In genomic region chr11:63418042-63418776, GRCm38 (mm10) we compare ENCODE assay signal across 27 mouse cellular contexts.
DNase-seq lines count a peak whose midpoint lies in the region; ATAC-seq lines count a peak whose summit lies in the region.
"Had no signal": no experiment of that assay in that cellular context is flagged by ENCODE, and none has a peak within 500 bp of the region (broad histone marks: within the 10 kb centered on the region; RNA-seq: fewer than 3 reads in every experiment).

No protein-coding gene starts in this region.

- no peaks in the 10 kb centered on the region for H3K36me3 ChIP-seq in kidney, embryonic 15.5 days
- H3K36me3 ChIP-seq in neural tube, embryonic 15.5 days, result no peaks in the 10 kb centered on the region
- H3K36me3 ChIP-seq: embryonic facial prominence, embryonic 12.5 days; forebrain, embryonic 10.5 days; G1E; heart, embryonic 15.5 days; lung, embryonic 15.5 days; stomach, embryonic 15.5 days had no signal

- H3K4me3 ChIP-seq in kidney, embryonic 15.5 days (replicated peaks), result no peak overlapping the region
- H3K4me3 ChIP-seq in neural tube, embryonic 15.5 days (replicated peaks), result no peak overlapping the region
- H3K4me3 ChIP-seq: embryonic facial prominence, embryonic 12.5 days; forebrain, embryonic 10.5 days; gastrocnemius, adult 2 months; heart, embryonic 15.5 days; lung, embryonic 15.5 days; stomach, embryonic 15.5 days had no signal

- H3K27me3 ChIP-seq in kidney, embryonic 15.5 days, result peaks cover 27% of the 10 kb centered on the region
- no peaks in the 10 kb centered on the region for H3K27me3 ChIP-seq in neural tube, embryonic 15.5 days (replicated peaks)
- H3K27me3 ChIP-seq: heart, embryonic 15.5 days; stomach, embryonic 15.5 days had no signal

- intact Hi-C loops in gastrocnemius, postnatal 14 days (cut with DNase I; ENCODE audit: low total_unique reads), result no loop called here

- H3K27ac ChIP-seq in kidney, embryonic 15.5 days, result no peak overlapping the region
- no peak overlapping the region for H3K27ac ChIP-seq in neural tube, embryonic 15.5 days (replicated peaks)
- H3K27ac ChIP-seq: embryonic facial prominence, embryonic 12.5 days; forebrain, embryonic 10.5 days; gastrocnemius, adult 2 months; heart, embryonic 15.5 days; liver, embryonic 14.5 days; lung, embryonic 15.5 days; stomach, embryonic 15.5 days had no signal

- ATAC-seq in kidney, embryonic 15.5 days (replicated peaks; ENCODE audit: low FRiP score), result no peak
- ATAC-seq in granulocyte monocyte progenitor cell, adult 5-6 weeks (replicated peaks; ENCODE audit: poor library complexity, severe bottlenecking), result peak; percentile 71
- no peak for ATAC-seq in neural tube, embryonic 15.5 days (ENCODE audit: low FRiP score)
- ATAC-seq: forebrain, embryonic 16.5 days; hindbrain, embryonic 16.5 days had no signal

- 67% methylated on average over 5 of the region's 5 CpGs for WGBS in kidney, embryonic 15.5 days
- WGBS in neural tube, embryonic 15.5 days, result 83% methylated on average over 5 of the region's 5 CpGs

- peaks cover 2% of the 10 kb centered on the region for H3K4me1 ChIP-seq in kidney, embryonic 15.5 days
- 0 out of 2 replicates have a peak, but pooled peaks cover 1% of the 10 kb centered on the region for H3K4me1 ChIP-seq in neural tube, embryonic 15.5 days
- H3K4me1 ChIP-seq: stomach, embryonic 15.5 days had no signal

- H3K9ac ChIP-seq in kidney, embryonic 15.5 days, result no peak overlapping the region
- H3K9ac ChIP-seq in neural tube, embryonic 15.5 days (replicated peaks), result no peak overlapping the region
- H3K9ac ChIP-seq: embryonic facial prominence, embryonic 12.5 days; heart, embryonic 15.5 days; liver, embryonic 14.5 days; lung, embryonic 15.5 days; stomach, embryonic 15.5 days had no signal

- no peak overlapping the region for H3K4me2 ChIP-seq in kidney, embryonic 15.5 days
- no peak overlapping the region for H3K4me2 ChIP-seq in neural tube, embryonic 15.5 days
- H3K4me2 ChIP-seq: embryonic facial prominence, embryonic 12.5 days; heart, embryonic 15.5 days; lung, embryonic 15.5 days; stomach, embryonic 15.5 days had no signal

- H3K9me3 ChIP-seq in kidney, embryonic 15.5 days (replicated peaks), result no peaks in the 10 kb centered on the region
- no peaks in the 10 kb centered on the region for H3K9me3 ChIP-seq in neural tube, embryonic 15.5 days (replicated peaks)
- H3K9me3 ChIP-seq: embryonic facial prominence, embryonic 12.5 days; forebrain, embryonic 10.5 days; heart, embryonic 15.5 days; lung, embryonic 15.5 days; stomach, embryonic 15.5 days had no signal

- DNase-seq in kidney, adult 11 months, result peak; percentile 43
- peak; percentile 58 to 76 for DNase-seq in lung, adult 18-20 months
- DNase-seq in lung, postnatal 25 days (ENCODE audit: low spot score), result peak; percentile 62
- DNase-seq in gastrocnemius, postnatal 14 days, result no peak
- no peak for DNase-seq in testis, postnatal 14 days (ENCODE audit: low spot score)
- DNase-seq: adrenal gland, adult 8-10 months; cerebellum, adult 11 months; cerebellum, adult 9-10 months; embryo, embryonic 11 days; gastrocnemius, adult 2 months; liver; midbrain, embryonic 14.5 days; retina, postnatal 1 day; right cerebral cortex, postnatal 14 days; thymus, postnatal 36 days had no signal

Comparison
In these comparisons a context has a peak if more than half of its experiments do, and no peak if none do; other contexts are left out.
1. DNase-seq: peak in kidney, adult 11 months (single experiment), lung, adult 18-20 months (2 of 2) and lung, postnatal 25 days (single experiment); none in gastrocnemius, postnatal 14 days (single experiment) and testis, postnatal 14 days (single experiment).